Comparison of ENCODE assay signal across 8 mouse cellular contexts in genomic region chr4:141605861-141606260, GRCm38 (mm10). TPM values are rescaled to one million over a fixed set of nuclear protein-coding genes. Genes with fewer than 3 reads are reported as not detected.
DNase-seq lines count a peak whose midpoint lies in the region; ATAC-seq and TF ChIP-seq lines count a peak whose summit lies in the region.

Gene Fblim1 (minus strand): TSS chr4:141606096.

- H3K27ac ChIP-seq in heart, embryonic 16.5 days (ENCODE audit: low read length) = no peak within 1 kb of the TSS; the same call in 1 of the 2 replicates
- H3K27ac ChIP-seq in midbrain, postnatal 0 days (ENCODE audit: low read depth, low read length) = no peak within 1 kb of the TSS

- DNase-seq in 416B (ENCODE audit: low read depth) = peak; percentile 95
- peak; percentile 24 for DNase-seq in brain, adult 2 months (ENCODE audit: low read depth, low spot score)
- DNase-seq in large intestine, adult 2 months (ENCODE audit: low read depth, low spot score) = no peak
- no peak for DNase-seq in midbrain, postnatal 0 days (ENCODE audit: low spot score)
- no peak for DNase-seq in cerebellum, adult 9-10 months
- no peak for DNase-seq in spleen, postnatal 10 days (ENCODE audit: low spot score in 2 of 2)
- DNase-seq in embryo, embryonic 11 days = no peak

- no peaks in the 10 kb centered on the region for H3K9me3 ChIP-seq in heart, embryonic 16.5 days (replicated peaks; ENCODE audit: control insufficient read depth, low read length)
- H3K9me3 ChIP-seq in midbrain, postnatal 0 days (ENCODE audit: low read length) = no peaks in the 10 kb centered on the region

- no peak for ATAC-seq in heart, embryonic 16.5 days (replicated peaks; ENCODE audit: extremely low read depth, insufficient read depth, low FRiP score)
- no peak for ATAC-seq in midbrain, postnatal 0 days (ENCODE audit: low FRiP score)

- H3K27me3 ChIP-seq in heart, embryonic 16.5 days (ENCODE audit: control insufficient read depth, insufficient read depth, low read length) = no peaks in the 10 kb centered on the region
- no peaks in the 10 kb centered on the region for H3K27me3 ChIP-seq in midbrain, postnatal 0 days (ENCODE audit: insufficient read depth, low read length)

- no peak for TF ChIP-seq CTCF in midbrain, postnatal 0 days (IDR thresholded peaks at IDR 0.05)

- no peak within 1 kb of the TSS for H3K4me3 ChIP-seq in heart, embryonic 16.5 days (ENCODE audit: low read length)
- H3K4me3 ChIP-seq in midbrain, postnatal 0 days (ENCODE audit: low read depth, low read length) = no peak within 1 kb of the TSS

- H3K4me2 ChIP-seq in heart, embryonic 16.5 days (ENCODE audit: low read depth, low read length) = no peak within 1 kb of the TSS
- no peak within 1 kb of the TSS for H3K4me2 ChIP-seq in midbrain, postnatal 0 days (ENCODE audit: low read depth, low read length, poor library complexity, severe bottlenecking)

- 71% methylated on average over 11 of the region's 11 CpGs for WGBS in heart, embryonic 16.5 days
- WGBS in large intestine, adult 2 months = 75% methylated on average over 11 of the region's 11 CpGs
- WGBS in midbrain, postnatal 0 days = 85% methylated on average over 11 of the region's 11 CpGs

- peaks cover 28% of the 10 kb centered on the region for H3K4me1 ChIP-seq in heart, embryonic 16.5 days (ENCODE audit: control insufficient read depth, insufficient read depth, low read length)
- H3K4me1 ChIP-seq in midbrain, postnatal 0 days (ENCODE audit: insufficient read depth, low read length) = no peaks in the 10 kb centered on the region

- no peak within 1 kb of the TSS for H3K9ac ChIP-seq in heart, embryonic 16.5 days (ENCODE audit: low read length)
- H3K9ac ChIP-seq in midbrain, postnatal 0 days (replicated peaks; ENCODE audit: low read length, poor library complexity, severe bottlenecking) = no peak within 1 kb of the TSS

- H3K36me3 ChIP-seq in heart, embryonic 16.5 days (ENCODE audit: control insufficient read depth, insufficient read depth) = no peaks in the 10 kb centered on the region
- no peaks in the 10 kb centered on the region for H3K36me3 ChIP-seq in midbrain, postnatal 0 days (ENCODE audit: insufficient read depth, low read length)

RNA-seq across cellular contexts. Expression of gene Fblim1, which starts in this region (rescaled TPM):
- polyA plus RNA-seq in heart, embryonic 16.5 days (2015; fragmentation: Nextera tagmentation; extraction: Ambion mirVana) = 46.9 and 49.7 TPM in 2 replicates
- polyA plus RNA-seq in large intestine, adult 2 months (2012; rRNA removed) = 68.0 and 133 TPM in 2 replicates
- total RNA-seq in midbrain, postnatal 0 days (2014; rRNA removed) = 24.0 and 26.2 TPM in 2 replicates
- 23.1 and 24.1 TPM in 2 replicates for polyA plus RNA-seq in midbrain, postnatal 0 days (2015; fragmentation: Nextera tagmentation; extraction: Ambion mirVana)

Comparison
In these comparisons a context has a peak if more than half of its experiments do, and no peak if none do; other contexts are left out.
1. DNase-seq: peak in 416B (single experiment) and brain, adult 2 months (single experiment); none in large intestine, adult 2 months (single experiment), midbrain, postnatal 0 days (single experiment), cerebellum, adult 9-10 months (single experiment), spleen, postnatal 10 days (0 of 2) and embryo, embryonic 11 days (single experiment).